Mouse (Mus musculus): ENCODE measurements around the gene Ctnna3. TPM values are rescaled to one million over a fixed set of nuclear protein-coding genes. Genes with fewer than 3 reads are reported as not detected.
"Not testable (repeated sequence)": the region's sequence is repeated elsewhere in the genome, so short reads cannot be mapped to it uniquely, and the experiment has no call there.

Gene Ctnna3
- polyA plus RNA-seq, 1 experiment from 2014 or later, result 0.42 TPM

DNA sequence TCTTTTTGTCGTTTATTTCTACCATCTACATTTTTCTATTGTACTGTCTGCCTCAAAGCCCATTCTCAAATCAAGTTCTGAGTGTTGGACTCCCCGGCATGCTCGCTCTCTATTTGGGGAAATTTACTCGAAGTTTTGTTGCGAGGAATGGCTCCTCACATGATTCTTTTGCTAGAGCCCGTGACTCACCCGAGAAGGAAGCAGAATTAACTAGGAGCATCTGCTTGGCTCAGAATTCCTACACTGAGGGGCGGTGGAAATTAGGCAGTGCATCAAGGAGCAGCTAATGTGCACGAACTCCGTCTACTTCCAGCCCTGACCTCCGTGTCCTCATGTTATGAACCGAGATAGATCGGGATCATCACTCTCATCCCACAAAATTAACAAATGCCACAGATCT lies 751.8 kb downstream of the Ctnna3 start:
- 94% methylated on average over 13 of the region's 13 CpGs for WGBS
- no peak overlapping the region for H3K27ac ChIP-seq (ENCODE audit: low read depth, low read length)
- no peaks in the 10 kb centered on the region for H3K36me3 ChIP-seq (ENCODE audit: control insufficient read depth, insufficient read depth, low read length)
- no peaks in the 10 kb centered on the region for H3K9me3 ChIP-seq (ENCODE audit: control insufficient read depth, low read length)
- no peak overlapping the region for H3K4me3 ChIP-seq (ENCODE audit: low read depth, low read length)
- no peaks in the 10 kb centered on the region for H3K27me3 ChIP-seq (ENCODE audit: control insufficient read depth, insufficient read depth, low read length)
- H3K9ac ChIP-seq (ENCODE audit: low read depth, low read length), result no peak overlapping the region
- H3K4me2 ChIP-seq (replicated peaks; ENCODE audit: low read depth, low read length), result no peak overlapping the region
- no peak for DNase-seq (ENCODE audit: low spot score)
- H3K4me1 ChIP-seq (replicated peaks; ENCODE audit: control insufficient read depth, insufficient read depth, low read length), result no peaks in the 10 kb centered on the region
- ATAC-seq (ENCODE audit: low FRiP score), result no peak

DNA sequence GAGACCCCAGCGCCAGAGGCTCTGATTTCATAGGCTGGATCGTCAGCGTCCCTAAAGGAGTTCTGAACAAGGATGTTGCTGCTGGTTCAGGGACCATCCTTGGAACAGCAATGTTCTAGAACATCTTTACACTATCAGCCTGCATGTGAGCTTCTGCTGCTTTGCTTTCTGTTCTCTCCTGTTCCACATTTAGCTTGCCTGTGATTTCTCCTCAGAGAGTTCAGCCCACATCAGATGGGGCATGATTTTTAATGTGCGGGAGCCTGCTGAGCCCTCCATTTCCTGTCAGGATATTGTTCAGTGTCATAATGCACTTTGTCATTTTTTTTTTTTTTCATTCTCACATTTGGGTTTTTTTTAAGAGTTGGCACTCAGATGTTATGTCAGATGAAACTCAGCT lies 752.8 kb downstream of the Ctnna3 start:
- 86% methylated on average over 4 of the region's 4 CpGs for WGBS
- H3K36me3 ChIP-seq (ENCODE audit: control insufficient read depth, insufficient read depth, low read length), result no peaks in the 10 kb centered on the region
- no peaks in the 10 kb centered on the region for H3K9me3 ChIP-seq (ENCODE audit: control insufficient read depth, low read length)
- ATAC-seq (ENCODE audit: low FRiP score) (no peak), DNase-seq (ENCODE audit: low spot score) (no peak)
- H3K4me3 ChIP-seq (ENCODE audit: low read depth, low read length), result no peak overlapping the region
- no peak overlapping the region for H3K4me2 ChIP-seq (replicated peaks; ENCODE audit: low read depth, low read length)
- H3K27ac ChIP-seq (ENCODE audit: low read depth, low read length), result no peak overlapping the region
- no peak overlapping the region for H3K9ac ChIP-seq (ENCODE audit: low read depth, low read length)
- no peaks in the 10 kb centered on the region for H3K4me1 ChIP-seq (replicated peaks; ENCODE audit: control insufficient read depth, insufficient read depth, low read length)
- H3K27me3 ChIP-seq (ENCODE audit: control insufficient read depth, insufficient read depth, low read length), result no peaks in the 10 kb centered on the region

GRCm38 (mm10) chr10:64188046-64188445 lies 758.1 kb downstream of the Ctnna3 start:
- Histone ChIP-seq H3K4me2 (replicated peaks; ENCODE audit: low read depth, low read length) (no peak overlapping the region), H3K4me3 (ENCODE audit: low read depth, low read length) (no peak overlapping the region), H3K4me1 (replicated peaks; ENCODE audit: control insufficient read depth, insufficient read depth, low read length) (no peaks in the 10 kb centered on the region), H3K36me3 (ENCODE audit: control insufficient read depth, insufficient read depth, low read length) (no peaks in the 10 kb centered on the region), H3K9me3 (ENCODE audit: control insufficient read depth, low read length) (no peaks in the 10 kb centered on the region), H3K9ac (ENCODE audit: low read depth, low read length) (no peak overlapping the region), H3K27ac (ENCODE audit: low read depth, low read length) (no peak overlapping the region), H3K27me3 (ENCODE audit: control insufficient read depth, insufficient read depth, low read length) (no peaks in the 10 kb centered on the region)
- WGBS, result 93% methylated on average over 3 of the region's 3 CpGs
- no peak for ATAC-seq (ENCODE audit: low FRiP score)
- no peak for DNase-seq (ENCODE audit: low spot score)

GRCm38 (mm10) chr10:64197584-64197983 lies 767.7 kb downstream of the Ctnna3 start:
- H3K4me1 ChIP-seq (replicated peaks; ENCODE audit: control insufficient read depth, insufficient read depth, low read length), result no peaks in the 10 kb centered on the region
- H3K27ac ChIP-seq (ENCODE audit: low read depth, low read length), result no peak overlapping the region
- H3K4me3 ChIP-seq (ENCODE audit: low read depth, low read length), result no peak overlapping the region
- 87% methylated on average over 1 of the region's 1 CpGs for WGBS
- H3K36me3 ChIP-seq (ENCODE audit: control insufficient read depth, insufficient read depth, low read length), result no peaks in the 10 kb centered on the region
- no peak overlapping the region for H3K4me2 ChIP-seq (replicated peaks; ENCODE audit: low read depth, low read length)
- ATAC-seq (ENCODE audit: low FRiP score), result no peak
- no peak overlapping the region for H3K9ac ChIP-seq (ENCODE audit: low read depth, low read length)
- no peak for DNase-seq (ENCODE audit: low spot score)
- H3K27me3 ChIP-seq (ENCODE audit: control insufficient read depth, insufficient read depth, low read length), result no peaks in the 10 kb centered on the region
- H3K9me3 ChIP-seq (ENCODE audit: control insufficient read depth, low read length), result no peaks in the 10 kb centered on the region

- no peak for ATAC-seq (ENCODE audit: low FRiP score)
- 84% methylated on average over 3 of the region's 3 CpGs for WGBS
- H3K9ac ChIP-seq (ENCODE audit: low read depth, low read length), result no peak overlapping the region
- no peak for DNase-seq (ENCODE audit: low spot score)
- H3K4me1 ChIP-seq (replicated peaks; ENCODE audit: control insufficient read depth, insufficient read depth, low read length), result no peaks in the 10 kb centered on the region
- no peak overlapping the region for H3K27ac ChIP-seq (ENCODE audit: low read depth, low read length)
- no peaks in the 10 kb centered on the region for H3K27me3 ChIP-seq (ENCODE audit: control insufficient read depth, insufficient read depth, low read length)
- H3K4me2 ChIP-seq (replicated peaks; ENCODE audit: low read depth, low read length), result no peak overlapping the region
- no peak overlapping the region for H3K4me3 ChIP-seq (ENCODE audit: low read depth, low read length)
- H3K36me3 ChIP-seq (ENCODE audit: control insufficient read depth, insufficient read depth, low read length), result no peaks in the 10 kb centered on the region
- H3K9me3 ChIP-seq (ENCODE audit: control insufficient read depth, low read length), result no peaks in the 10 kb centered on the region
Measured at GRCm38 (mm10) chr10:64215632-64216031, 785.7 kb downstream of the Ctnna3 start.

GRCm38 (mm10) chr10:64223023-64223422 lies 793.1 kb downstream of the Ctnna3 start:
- no peak for ATAC-seq (ENCODE audit: low FRiP score)
- Histone ChIP-seq H3K9me3 (ENCODE audit: control insufficient read depth, low read length) (no peaks in the 10 kb centered on the region), H3K4me3 (ENCODE audit: low read depth, low read length) (no peak overlapping the region), H3K36me3 (ENCODE audit: control insufficient read depth, insufficient read depth, low read length) (no peaks in the 10 kb centered on the region), H3K27ac (ENCODE audit: low read depth, low read length) (no peak overlapping the region), H3K27me3 (ENCODE audit: control insufficient read depth, insufficient read depth, low read length) (no peaks in the 10 kb centered on the region), H3K9ac (ENCODE audit: low read depth, low read length) (no peak overlapping the region), H3K4me2 (replicated peaks; ENCODE audit: low read depth, low read length) (no peak overlapping the region), H3K4me1 (replicated peaks; ENCODE audit: control insufficient read depth, insufficient read depth, low read length) (no peaks in the 10 kb centered on the region)
- DNase-seq (ENCODE audit: low spot score), result no peak
- 91% methylated on average over 3 of the region's 3 CpGs for WGBS

DNA sequence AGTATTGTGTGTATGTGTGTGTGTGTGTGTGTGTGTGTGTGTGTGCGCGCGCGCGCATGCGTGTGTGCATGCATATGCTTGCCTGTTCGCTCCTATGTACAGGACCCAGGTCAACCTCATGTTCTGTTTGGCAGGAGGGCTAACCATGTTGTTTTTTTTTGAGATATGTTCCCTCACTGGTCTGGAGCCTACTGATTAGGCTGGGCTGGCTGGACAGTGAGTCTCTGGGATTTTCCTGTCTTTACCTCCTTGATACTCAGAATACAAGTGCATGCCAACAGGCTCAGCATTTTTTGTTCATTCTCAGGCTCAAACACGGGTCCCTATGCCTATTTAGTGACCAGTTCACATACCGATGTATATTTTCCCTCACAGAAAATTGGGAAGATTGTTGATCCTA lies 794.1 kb downstream of the Ctnna3 start:
- Histone ChIP-seq H3K4me2 (replicated peaks; ENCODE audit: low read depth, low read length) (no peak overlapping the region), H3K4me3 (ENCODE audit: low read depth, low read length) (no peak overlapping the region), H3K9ac (ENCODE audit: low read depth, low read length) (no peak overlapping the region), H3K27me3 (ENCODE audit: control insufficient read depth, insufficient read depth, low read length) (no peaks in the 10 kb centered on the region), H3K27ac (ENCODE audit: low read depth, low read length) (no peak overlapping the region), H3K36me3 (ENCODE audit: control insufficient read depth, insufficient read depth, low read length) (no peaks in the 10 kb centered on the region), H3K4me1 (replicated peaks; ENCODE audit: control insufficient read depth, insufficient read depth, low read length) (no peaks in the 10 kb centered on the region), H3K9me3 (ENCODE audit: control insufficient read depth, low read length) (no peaks in the 10 kb centered on the region)
- ATAC-seq (ENCODE audit: low FRiP score) (no peak), DNase-seq (ENCODE audit: low spot score) (no peak)
- WGBS, result 90% methylated on average over 4 of the region's 9 CpGs

GRCm38 (mm10) chr10:64224424-64224823 lies 794.5 kb downstream of the Ctnna3 start:
- no peaks in the 10 kb centered on the region for H3K27me3 ChIP-seq (ENCODE audit: control insufficient read depth, insufficient read depth, low read length)
- no peak for DNase-seq (ENCODE audit: low spot score)
- H3K36me3 ChIP-seq (ENCODE audit: control insufficient read depth, insufficient read depth, low read length), result no peaks in the 10 kb centered on the region
- H3K4me1 ChIP-seq (replicated peaks; ENCODE audit: control insufficient read depth, insufficient read depth, low read length), result no peaks in the 10 kb centered on the region
- H3K9ac ChIP-seq (ENCODE audit: low read depth, low read length), result no peak overlapping the region
- H3K27ac ChIP-seq (ENCODE audit: low read depth, low read length), result no peak overlapping the region
- no peaks in the 10 kb centered on the region for H3K9me3 ChIP-seq (ENCODE audit: control insufficient read depth, low read length)
- 92% methylated on average over 6 of the region's 6 CpGs for WGBS
- no peak overlapping the region for H3K4me2 ChIP-seq (replicated peaks; ENCODE audit: low read depth, low read length)
- ATAC-seq (ENCODE audit: low FRiP score), result no peak
- no peak overlapping the region for H3K4me3 ChIP-seq (ENCODE audit: low read depth, low read length)

DNA sequence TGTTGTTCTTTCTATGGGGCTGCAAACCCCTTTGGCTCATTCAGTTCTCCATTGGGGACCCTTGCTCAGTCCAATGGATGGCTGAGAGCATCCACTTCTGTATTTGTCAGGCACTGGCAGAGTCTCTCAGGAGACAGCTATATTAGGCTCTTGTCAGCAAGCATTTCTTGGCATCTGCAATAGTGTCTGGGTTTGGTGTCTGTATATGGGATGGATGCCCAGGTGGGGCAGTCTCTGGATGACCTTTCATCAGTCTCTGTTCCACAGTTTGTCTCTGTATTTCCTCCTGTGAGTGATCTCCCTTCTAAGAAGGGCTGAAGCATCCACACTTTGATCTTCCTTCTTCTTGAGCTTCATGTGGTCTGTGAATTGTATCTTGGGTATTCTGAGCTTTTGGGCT lies 795.9 kb downstream of the Ctnna3 start:
- not testable (repeated sequence) for H3K4me3 ChIP-seq (ENCODE audit: low read depth, low read length); H3K9me3 ChIP-seq (ENCODE audit: control insufficient read depth, low read length); ATAC-seq (ENCODE audit: low FRiP score); H3K27me3 ChIP-seq (ENCODE audit: control insufficient read depth, insufficient read depth, low read length); H3K27ac ChIP-seq (ENCODE audit: low read depth, low read length); H3K4me2 ChIP-seq (replicated peaks; ENCODE audit: low read depth, low read length); H3K9ac ChIP-seq (ENCODE audit: low read depth, low read length); DNase-seq (ENCODE audit: low spot score); H3K4me1 ChIP-seq (replicated peaks; ENCODE audit: control insufficient read depth, insufficient read depth, low read length); H3K36me3 ChIP-seq (ENCODE audit: control insufficient read depth, insufficient read depth, low read length)
